Mouse (Mus musculus) heart, adult 9 months (tissue): ENCODE data around the gene Add2.

ENCODE experiments used
- DNase-seq, 2 experiments: peaks; one replicate each; pipeline ENCODE4 v3.0.0; 2022; ENCODE audit warnings: low spot score in 2 of 2

The Add2 gene

GRCm38 (mm10) chr6:86079323-86079722, 50.8 kb downstream of the Add2 start:
- no peak for DNase-seq

DNA sequence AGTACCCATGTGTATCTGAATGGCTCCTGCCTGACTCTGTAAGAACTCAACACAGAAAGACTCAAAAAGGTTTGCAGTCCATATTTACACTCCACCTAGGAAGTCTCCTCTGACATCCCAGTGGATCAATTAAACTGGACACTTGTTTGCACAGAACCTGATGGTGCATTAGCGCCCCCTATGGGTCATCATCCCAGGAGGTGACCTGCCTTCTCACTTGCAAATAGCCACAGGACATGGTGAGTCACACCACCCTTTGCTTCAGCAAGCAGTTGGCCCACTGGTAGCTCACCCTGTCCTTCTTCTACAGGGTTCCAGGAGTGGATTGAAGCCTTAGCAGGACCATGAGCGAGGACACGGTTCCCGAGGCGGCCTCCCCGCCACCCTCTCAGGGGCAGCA, 57.0 kb downstream of the Add2 start:
- peak in 1 of 2 experiments; percentile 9 for DNase-seq

DNA sequence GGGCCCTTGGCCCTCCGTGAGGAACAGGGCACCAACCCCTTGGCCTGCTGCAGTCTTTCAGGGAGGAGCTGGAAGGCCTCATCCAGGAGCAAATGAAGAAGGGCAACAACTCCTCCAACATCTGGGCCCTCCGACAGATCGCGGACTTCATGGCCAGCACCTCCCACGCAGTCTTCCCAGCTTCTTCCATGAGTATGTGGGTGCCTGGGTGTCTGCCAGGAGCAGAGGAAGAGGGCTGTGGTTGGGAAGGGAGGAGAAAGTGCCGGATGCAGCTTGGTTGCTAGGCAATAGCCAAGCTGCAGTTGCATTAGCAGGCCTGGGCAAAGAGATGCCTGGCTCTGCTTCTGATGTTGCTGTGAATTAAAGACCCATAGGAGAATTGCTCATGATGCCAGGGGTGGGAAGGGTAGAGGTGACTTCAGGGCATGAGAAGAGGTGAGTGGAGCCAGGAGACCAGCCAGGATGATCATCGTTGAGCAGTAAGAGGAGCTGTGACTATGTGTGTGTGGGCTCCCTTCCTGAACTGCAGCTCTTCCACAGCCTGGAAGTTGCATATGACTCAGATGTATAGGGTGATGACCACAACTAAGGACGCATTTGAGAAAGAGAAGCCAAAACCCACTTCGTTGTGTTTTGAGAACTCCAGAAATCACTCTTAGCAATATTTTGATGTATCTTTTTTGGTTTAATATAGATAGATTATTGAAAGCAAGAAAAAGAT, 58.5 kb downstream of the Add2 start:
- DNase-seq: peak; percentile 3 to 20

GRCm38 (mm10) chr6:86087813-86088212, 59.3 kb downstream of the Add2 start:
- no peak for DNase-seq

DNA sequence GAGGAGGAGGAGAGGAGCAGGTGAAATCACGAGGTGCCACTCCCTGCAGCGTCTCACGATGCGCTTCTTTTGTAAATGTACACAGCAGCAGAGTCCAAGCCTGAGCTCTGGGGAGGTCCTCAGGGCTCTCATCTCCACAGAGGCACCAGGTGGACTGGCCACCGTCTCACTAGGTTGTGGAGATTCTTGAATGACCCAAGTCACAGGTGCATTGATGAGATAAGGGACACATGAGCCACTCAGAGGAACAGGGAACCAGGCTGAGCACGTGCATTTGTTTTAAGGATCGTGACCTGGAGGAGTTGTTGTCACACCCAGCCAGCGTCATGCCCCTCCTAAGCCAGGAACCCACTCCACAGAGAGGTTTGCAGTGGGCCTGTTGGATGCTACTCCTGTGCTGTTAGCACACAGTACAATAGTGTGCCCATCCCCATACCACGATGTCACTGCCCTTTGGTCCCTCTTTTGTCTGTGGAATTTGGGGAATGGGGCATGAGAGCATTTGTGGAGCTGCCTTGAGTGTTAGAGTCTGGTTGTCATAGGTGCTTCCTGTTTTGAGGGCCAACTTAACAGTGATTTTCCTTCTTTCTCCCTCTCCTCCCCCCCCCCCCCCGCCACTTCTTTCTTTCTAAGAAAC, 65.8 kb downstream of the Add2 start:
- no peak for DNase-seq

GRCm38 (mm10) chr6:86095518-86095917, 67.0 kb downstream of the Add2 start:
- DNase-seq: no peak

GRCm38 (mm10) chr6:86096733-86097132, 68.3 kb downstream of the Add2 start:
- DNase-seq: no peak

- no peak for DNase-seq
Observed at GRCm38 (mm10) chr6:86097155-86097554, 68.7 kb downstream of the Add2 start.

DNA sequence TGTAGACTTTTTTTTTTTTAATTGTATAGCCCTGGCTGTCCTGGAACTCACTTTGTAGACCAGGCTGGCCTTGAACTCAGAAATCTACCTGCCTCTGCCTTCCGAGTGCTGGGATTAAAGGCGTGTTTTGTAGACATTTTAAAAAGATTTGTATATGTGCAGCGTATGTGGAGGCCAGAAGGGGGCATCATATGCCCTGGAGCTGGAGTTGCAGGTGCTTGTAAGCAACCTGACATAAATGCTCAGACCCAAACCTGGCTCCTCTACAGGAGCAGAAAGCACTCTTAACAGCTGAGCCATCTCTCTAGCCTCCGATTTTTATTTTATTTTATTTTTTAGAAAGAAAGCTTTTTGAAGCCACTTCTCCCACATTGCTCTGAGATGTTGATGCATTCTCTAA, 70.5 kb downstream of the Add2 start:
- DNase-seq: no peak

GRCm38 (mm10) chr6:86101451-86101850, 73.0 kb downstream of the Add2 start:
- DNase-seq: no peak

DNA sequence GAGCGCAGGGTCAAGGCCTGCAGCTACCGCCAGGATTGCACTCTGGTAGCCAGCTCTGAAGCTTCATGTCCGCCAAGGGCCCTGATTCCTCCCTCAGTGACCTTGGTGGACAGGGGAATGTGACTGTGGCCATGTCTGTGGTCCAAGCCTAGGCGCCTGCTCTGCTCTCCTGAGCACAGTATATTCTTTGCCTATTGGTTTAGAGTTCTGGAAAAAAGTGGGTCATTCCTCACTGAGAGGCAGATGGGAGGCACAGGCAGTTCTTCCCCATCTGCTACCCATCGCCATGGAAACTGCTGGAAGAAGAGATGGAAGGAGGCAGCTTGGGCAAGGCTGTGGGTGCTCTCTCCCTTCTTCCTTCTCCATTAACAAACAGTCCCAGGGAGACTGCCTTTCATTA, 74.4 kb downstream of the Add2 start:
- no peak for DNase-seq

GRCm38 (mm10) chr6:86103614-86104013, 75.1 kb downstream of the Add2 start:
- DNase-seq: no peak

DNA sequence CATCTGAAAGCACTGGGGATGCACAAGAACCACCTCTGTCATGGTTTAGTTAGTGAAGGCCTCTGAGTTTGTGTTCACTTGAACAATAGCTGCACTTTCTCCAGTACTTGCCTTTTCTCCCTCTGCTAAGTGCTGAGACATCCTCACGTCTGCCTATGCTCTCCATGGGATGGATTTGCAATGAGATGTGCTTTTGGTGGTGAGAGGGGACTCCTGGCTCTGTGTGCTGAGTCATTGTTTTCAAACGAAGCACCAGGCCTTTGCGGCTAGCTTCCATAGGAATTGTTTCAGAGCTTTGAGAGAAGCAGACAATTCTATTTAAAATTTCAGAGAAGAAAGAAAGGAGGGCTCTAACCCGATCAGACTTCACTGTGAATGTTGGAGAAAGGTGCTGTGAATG, 76.2 kb downstream of the Add2 start:
- DNase-seq: no peak

- DNase-seq: no peak
Observed at GRCm38 (mm10) chr6:86106045-86106444, 77.6 kb downstream of the Add2 start.

- no peak for DNase-seq
Observed at GRCm38 (mm10) chr6:86107101-86107500, 78.6 kb downstream of the Add2 start.

- no peak for DNase-seq
Observed at GRCm38 (mm10) chr6:86115843-86116242, 87.4 kb downstream of the Add2 start.

- no peak for DNase-seq
Observed at GRCm38 (mm10) chr6:86123057-86123456, 94.6 kb downstream of the Add2 start.

DNA sequence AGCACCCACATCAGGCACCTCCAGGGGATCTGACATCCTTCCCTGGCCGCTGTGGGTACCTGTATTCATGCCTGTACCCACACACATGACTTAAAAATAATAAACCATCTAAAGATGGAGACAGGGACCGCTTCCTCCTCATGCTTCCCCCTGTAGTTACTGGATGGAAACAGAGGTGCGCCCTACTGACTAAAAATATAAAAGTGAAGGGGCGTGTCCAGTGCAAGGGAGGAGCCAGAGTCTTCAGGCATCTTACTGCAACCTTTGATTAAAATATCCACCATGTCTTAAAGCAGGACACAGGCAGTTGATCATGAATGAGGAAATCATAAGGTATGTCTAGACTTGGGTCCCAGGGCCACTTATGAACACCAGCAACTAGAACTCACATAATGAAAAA, 97.3 kb downstream of the Add2 start:
- no peak for DNase-seq

DNA sequence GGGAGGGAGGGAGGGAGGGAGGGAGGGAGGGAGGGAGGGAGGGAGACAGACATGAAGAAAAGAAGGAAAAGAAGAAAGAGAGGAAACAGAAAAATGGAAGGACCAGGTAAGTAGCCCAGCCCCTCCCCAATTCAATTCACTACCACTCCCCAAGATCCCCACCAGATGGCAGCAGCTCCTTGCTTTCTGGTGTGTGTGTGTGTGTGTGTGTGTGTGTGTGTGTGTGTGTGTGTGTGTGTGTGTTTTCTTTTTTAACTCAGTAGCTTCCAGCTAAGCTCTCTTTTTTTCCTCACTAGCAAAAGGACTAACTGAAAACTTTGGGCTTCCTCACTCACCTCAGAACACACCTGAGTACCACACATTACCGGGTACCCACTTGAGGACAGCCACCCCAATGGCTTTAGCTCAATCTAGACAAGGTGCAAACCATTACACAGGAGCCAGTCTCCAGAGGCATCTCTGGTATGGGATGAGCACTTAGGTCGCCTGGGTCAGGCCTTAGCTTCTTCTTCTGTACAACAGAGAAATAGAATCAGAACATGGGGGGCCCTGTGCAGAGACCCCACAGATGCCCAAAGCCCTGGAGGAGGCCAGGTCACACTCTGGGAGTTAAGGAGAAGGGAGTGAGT, 98.6 kb downstream of the Add2 start:
- DNase-seq: peak in 1 of 2 experiments; percentile 4

DNA sequence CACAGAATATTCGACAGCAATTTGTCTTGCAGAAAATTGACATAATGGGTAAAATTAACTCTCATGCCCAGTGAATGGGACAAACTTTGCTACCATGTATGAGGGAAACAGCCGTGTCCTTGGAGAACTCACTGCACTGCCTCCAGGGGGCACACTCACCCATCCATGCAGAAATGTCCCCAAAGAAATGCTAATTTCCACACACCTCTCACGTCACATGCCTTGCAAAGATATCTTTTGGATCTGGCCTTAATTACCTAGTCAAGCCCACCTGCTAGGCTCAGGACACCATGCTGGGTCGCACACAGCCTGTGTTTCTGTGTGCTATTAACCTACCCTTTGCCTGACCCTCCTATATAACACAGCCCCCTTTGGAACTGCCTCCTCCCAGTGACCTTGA, 100.0 kb downstream of the Add2 start:
- no peak for DNase-seq

GRCm38 (mm10) chr6:86129872-86130498, 101.5 kb downstream of the Add2 start:
- no peak for DNase-seq

- DNase-seq: no peak
Observed at GRCm38 (mm10) chr6:86133882-86134281, 105.4 kb downstream of the Add2 start.

DNA sequence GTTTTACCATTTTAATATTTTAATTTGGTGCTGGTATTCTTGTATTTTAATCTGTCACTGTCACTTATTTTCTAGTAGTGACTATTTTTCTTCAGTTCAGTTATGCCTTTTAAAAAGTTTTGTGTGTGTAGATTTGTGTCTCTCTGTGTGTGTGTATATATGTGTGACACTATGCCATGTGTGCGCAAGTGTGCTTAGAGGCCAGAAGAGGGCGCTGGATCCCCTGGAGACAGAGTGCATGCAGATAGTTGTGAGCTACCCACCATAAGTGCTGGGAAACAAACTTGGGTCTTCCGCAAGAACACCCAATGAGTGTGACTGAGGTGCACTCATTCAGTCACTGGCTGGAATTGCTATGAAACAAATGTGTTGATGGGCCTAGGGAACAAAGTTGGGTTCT, 107.7 kb downstream of the Add2 start:
- no peak for DNase-seq
